Mouse (Mus musculus) intestine, embryonic 16.5 days (tissue): ENCODE data around the gene Map3k5. TPM values are rescaled to one million over a fixed set of nuclear protein-coding genes. Genes with fewer than 3 reads are reported as not detected.

Source experiments
- ATAC-seq: fragments of 200-750 bp; cut with Nextera tagmentation; 2 replicates; pipeline ENCODE4 v1.8.0; 2017; ENCODE audit warnings: moderate TSS enrichment, moderate library complexity
- H3K27ac ChIP-seq: fragments of 300-500 bp; sonication (generic); 2 replicates; pipeline ENCODE4 v1.5.1; 2014; ENCODE audit warnings: mild to moderate bottlenecking, low read length
- H3K27me3 ChIP-seq: fragments of 300-500 bp; sonication (generic); replicated peaks from 2 replicates; pipeline ENCODE4 v1.6.1; 2014; ENCODE audit warnings: low read length, control low read depth, mixed read lengths; ENCODE audit not compliant: control insufficient read depth, insufficient read depth
- H3K36me3 ChIP-seq: fragments of 300-500 bp; sonication (generic); 2 replicates; pipeline ENCODE4 v1.6.1; 2014; ENCODE audit warnings: low read length, control low read depth; ENCODE audit not compliant: control insufficient read depth, insufficient read depth
- H3K4me1 ChIP-seq: fragments of 300-500 bp; sonication (generic); 2 replicates; pipeline ENCODE4 v1.6.1; 2014; ENCODE audit warnings: low read length, control low read depth, mixed read lengths; ENCODE audit not compliant: control insufficient read depth, insufficient read depth
- H3K4me2 ChIP-seq: fragments of 300-500 bp; sonication (generic); 2 replicates; pipeline ENCODE4 v1.6.1; 2014; ENCODE audit warnings: low read depth, low read length, control low read depth
- H3K4me3 ChIP-seq: fragments of 300-500 bp; sonication (generic); 2 replicates; pipeline ENCODE4 v1.5.1; 2014; ENCODE audit warnings: mild to moderate bottlenecking, low read length
- H3K9ac ChIP-seq: fragments of 300-500 bp; sonication (generic); 2 replicates; pipeline ENCODE4 v1.6.1; 2014; ENCODE audit warnings: low read depth, low read length
- H3K9me3 ChIP-seq: fragments of 300-500 bp; sonication (generic); 2 replicates; pipeline ENCODE4 v1.6.1; 2016; ENCODE audit warnings: low read length, control low read depth; ENCODE audit not compliant: control insufficient read depth
- WGBS: fragments of 180-500 bp; shearing (Covaris S2); extraction: QIAGEN DNeasy Blood & Tissue Kit; methylation state at CpG from one replicate; pipeline ENCODE4 v1.1.7; 2014; 5-methylcytosine and 5-hydroxymethylcytosine counted together
- polyA plus RNA-seq: library from polyadenylated mRNA; unstranded; fragments of >200 nt; fragmentation: Nextera tagmentation; extraction: Ambion mirVana; gene quantifications from 2 replicates; pipeline ENCODE4 v1.2.1, GENCODE M21; 2015

The Map3k5 gene
- polyA plus RNA-seq, 1 experiment from 2014 or later = 1.4 TPM

DNA sequence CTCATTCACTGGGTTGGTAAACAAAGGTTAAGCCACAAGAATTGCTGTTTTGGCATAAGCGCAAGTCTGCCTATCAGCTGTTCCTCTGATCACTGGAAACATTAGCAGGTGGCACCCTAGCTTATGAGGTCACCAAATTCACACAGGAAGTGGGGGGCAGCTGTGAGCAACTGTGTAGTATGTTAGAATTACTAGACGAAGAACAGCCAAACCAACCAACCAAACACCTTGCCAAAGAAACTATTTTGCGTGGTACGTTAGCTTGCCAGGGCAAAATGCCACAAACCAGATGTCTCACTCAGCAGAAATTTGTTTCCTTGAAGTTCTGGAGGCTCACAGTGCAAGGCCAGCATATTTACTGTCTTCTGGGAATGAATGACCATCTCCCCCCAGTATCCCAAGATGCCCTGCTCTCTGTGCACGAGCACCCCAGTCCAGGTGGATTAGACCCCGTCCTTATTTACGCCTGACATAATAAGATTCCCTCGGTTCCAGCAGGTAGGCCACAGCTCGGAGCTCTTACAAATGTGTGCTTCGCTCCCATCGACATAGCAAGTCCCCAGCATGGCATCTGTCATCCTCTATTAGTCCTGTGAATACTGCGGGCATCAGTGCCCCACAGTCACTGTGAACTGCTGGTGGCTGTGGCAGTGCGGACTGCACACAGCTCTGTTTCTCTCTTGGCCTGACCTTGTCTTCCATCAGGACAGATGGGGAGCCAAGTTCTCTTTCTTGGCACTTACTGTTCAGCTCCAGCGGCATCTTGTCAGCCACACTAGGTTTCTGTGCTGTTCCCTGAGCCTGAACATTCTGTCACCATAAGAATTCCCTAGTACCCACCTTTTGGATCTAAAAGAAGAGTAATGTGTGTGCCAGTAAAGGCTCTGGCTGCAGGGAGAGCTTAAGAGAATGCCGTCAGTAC lies 185.5 kb downstream of the Map3k5 start:
- no peak for ATAC-seq
- H3K36me3 ChIP-seq = no peaks in the 10 kb centered on the region
- no peak overlapping the region for H3K27ac ChIP-seq
- H3K9me3 ChIP-seq = no peaks in the 10 kb centered on the region
- WGBS = 91% methylated on average over 15 of the region's 15 CpGs
- H3K27me3 ChIP-seq = no peaks in the 10 kb centered on the region
- H3K4me2 ChIP-seq = no peak overlapping the region
- peaks cover 4% of the 10 kb centered on the region; the same call in 1 of the 2 replicates for H3K4me1 ChIP-seq
- H3K4me3 ChIP-seq = no peak overlapping the region
- H3K9ac ChIP-seq = no peak overlapping the region

DNA sequence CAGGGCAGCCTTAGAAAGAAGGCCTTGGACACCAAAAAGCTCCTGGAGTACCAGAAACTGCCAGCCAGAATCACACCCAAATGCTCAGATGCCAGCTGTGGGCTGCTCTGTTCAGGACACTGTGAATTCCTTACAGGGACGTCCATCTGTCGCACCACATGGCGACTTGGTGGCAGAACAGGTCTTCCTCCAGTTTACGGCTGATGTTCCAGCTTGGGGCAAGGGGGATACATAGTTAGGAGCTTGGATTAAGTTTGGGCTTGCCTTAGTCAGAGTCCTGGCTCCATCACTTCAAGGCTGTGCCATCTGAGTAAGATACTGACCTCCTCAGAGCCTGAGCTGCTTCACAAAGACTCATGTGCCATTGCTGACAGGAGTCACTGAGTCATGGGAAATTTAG lies 187.7 kb downstream of the Map3k5 start:
- H3K9ac ChIP-seq = no peak overlapping the region
- H3K27ac ChIP-seq = no peak overlapping the region
- WGBS = 89% methylated on average over 4 of the region's 4 CpGs
- peaks cover 4% of the 10 kb centered on the region; the same call in 1 of the 2 replicates for H3K4me1 ChIP-seq
- H3K36me3 ChIP-seq = no peaks in the 10 kb centered on the region
- H3K9me3 ChIP-seq = no peaks in the 10 kb centered on the region
- H3K4me3 ChIP-seq = no peak overlapping the region
- ATAC-seq = no peak
- H3K4me2 ChIP-seq = no peak overlapping the region
- no peaks in the 10 kb centered on the region for H3K27me3 ChIP-seq

DNA sequence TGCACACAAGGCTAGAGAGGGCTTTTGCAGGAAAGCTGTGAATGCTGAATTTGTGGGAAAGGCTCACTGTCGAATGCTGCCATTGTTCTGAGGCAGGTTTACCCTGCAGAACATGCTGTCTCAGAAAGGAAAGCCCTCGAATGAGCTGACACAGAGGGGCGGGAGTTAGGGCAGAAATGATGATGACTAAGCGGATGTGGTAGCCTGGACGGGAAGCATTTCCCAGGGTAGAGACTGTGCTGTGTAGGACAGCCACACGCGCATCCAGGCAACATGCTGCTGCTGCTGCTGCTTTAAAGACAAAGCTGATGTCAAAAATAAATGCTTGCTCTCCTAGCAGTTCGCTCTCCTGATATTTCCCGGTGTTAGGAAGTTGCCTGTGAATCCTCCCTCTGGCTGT lies 189.1 kb downstream of the Map3k5 start:
- 44% methylated on average over 9 of the region's 9 CpGs for WGBS
- H3K4me1 ChIP-seq = peaks cover 4% of the 10 kb centered on the region; the same call in 1 of the 2 replicates
- H3K9me3 ChIP-seq = no peaks in the 10 kb centered on the region
- no peaks in the 10 kb centered on the region for H3K27me3 ChIP-seq
- no peak overlapping the region for H3K9ac ChIP-seq
- no peaks in the 10 kb centered on the region for H3K36me3 ChIP-seq
- peak; percentile 32; the same call in 1 of the 2 replicates for ATAC-seq
- H3K4me3 ChIP-seq = no peak overlapping the region
- no peak overlapping the region for H3K4me2 ChIP-seq
- H3K27ac ChIP-seq = no peak overlapping the region

DNA sequence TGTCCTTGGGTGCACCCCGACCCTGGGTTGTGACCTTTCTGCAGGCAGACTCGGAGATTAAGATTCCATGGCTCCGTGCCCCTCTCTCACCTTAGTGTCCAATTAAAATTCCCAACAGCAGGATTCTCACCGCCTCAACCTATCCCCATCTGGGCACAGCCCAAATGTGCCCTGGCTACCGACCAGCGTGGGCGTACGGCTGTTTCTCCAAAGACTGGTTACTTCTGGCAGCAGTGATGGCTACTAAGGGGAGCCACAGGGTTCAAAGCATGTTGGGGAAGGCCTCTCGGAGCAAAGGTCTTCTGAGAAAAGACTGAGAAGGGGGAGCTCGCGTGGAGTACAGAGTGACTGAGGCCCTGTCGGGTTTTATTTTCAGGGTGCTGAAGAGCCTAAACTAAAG lies 190.3 kb downstream of the Map3k5 start:
- no peak overlapping the region for H3K4me3 ChIP-seq
- no peak overlapping the region for H3K9ac ChIP-seq
- no peaks in the 10 kb centered on the region for H3K36me3 ChIP-seq
- no peak overlapping the region for H3K4me2 ChIP-seq
- no peaks in the 10 kb centered on the region for H3K27me3 ChIP-seq
- no peak for ATAC-seq
- H3K27ac ChIP-seq = no peak overlapping the region
- WGBS = 87% methylated on average over 12 of the region's 12 CpGs
- H3K4me1 ChIP-seq = peaks cover 4% of the 10 kb centered on the region; the same call in 1 of the 2 replicates
- H3K9me3 ChIP-seq = no peaks in the 10 kb centered on the region

DNA sequence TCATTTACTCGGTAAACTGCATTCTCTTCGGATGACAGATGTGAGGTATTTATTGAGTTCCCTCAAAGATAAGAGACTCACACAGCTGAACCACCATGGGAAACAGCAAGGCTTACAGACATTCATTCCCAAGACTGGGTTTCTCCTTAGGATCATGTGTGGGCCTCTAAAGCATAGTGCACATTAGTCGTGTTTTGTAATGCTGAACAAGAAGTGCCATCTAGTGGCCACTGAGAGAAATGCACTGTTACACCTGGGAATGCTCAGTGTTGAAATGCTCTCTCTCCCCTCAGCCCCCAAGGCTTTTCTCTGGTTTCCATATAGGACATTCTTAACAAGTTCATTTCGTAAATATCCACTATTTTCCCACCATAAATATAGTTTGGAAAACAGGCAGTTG lies 191.0 kb downstream of the Map3k5 start:
- Histone ChIP-seq H3K27ac (no peak overlapping the region), H3K9me3 (no peaks in the 10 kb centered on the region), H3K4me2 (no peak overlapping the region), H3K36me3 (no peaks in the 10 kb centered on the region), H3K9ac (no peak overlapping the region), H3K4me3 (no peak overlapping the region), H3K4me1 (peaks cover 4% of the 10 kb centered on the region; the same call in 1 of the 2 replicates), H3K27me3 (no peaks in the 10 kb centered on the region)
- ATAC-seq = peak; percentile 53
- 40% methylated on average over 4 of the region's 4 CpGs for WGBS

DNA sequence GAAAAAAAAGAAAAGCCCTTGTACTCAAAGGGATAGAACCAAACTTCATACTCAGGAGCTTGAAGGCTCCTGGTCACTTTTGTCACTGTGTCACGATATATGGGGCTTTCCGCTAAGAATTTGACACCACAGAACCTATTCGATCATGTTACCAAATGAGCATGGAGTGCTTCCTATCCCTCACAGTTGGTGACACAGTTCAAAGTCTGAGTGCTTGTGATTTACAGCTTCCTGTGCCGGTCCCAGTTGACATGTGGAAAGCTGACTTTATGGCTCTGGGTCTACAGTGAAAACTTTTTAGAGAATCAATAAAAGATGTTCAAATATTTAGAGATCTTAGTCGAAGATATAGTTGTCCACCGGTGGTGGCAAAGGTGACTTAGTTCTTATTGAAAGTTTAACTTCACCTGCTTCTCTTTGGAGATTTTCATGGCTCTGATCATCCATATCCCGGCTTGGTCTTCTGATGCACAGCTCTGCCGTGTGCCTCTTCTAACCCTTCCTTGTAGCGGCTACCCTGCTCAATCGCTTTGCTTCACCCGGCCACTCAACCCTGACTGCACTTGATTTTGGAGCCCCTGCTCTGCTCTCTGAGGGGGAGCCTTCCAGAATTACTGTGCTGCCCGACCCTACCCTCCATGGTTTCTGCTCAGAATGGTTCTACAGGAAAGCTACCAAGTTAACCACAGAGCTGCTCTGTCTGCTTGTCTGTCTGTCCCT lies 198.8 kb downstream of the Map3k5 start:
- no peaks in the 10 kb centered on the region for H3K27me3 ChIP-seq
- 66% methylated on average over 12 of the region's 12 CpGs for WGBS
- no peaks in the 10 kb centered on the region for H3K4me1 ChIP-seq
- no peak overlapping the region for H3K4me3 ChIP-seq
- H3K9ac ChIP-seq = no peak overlapping the region
- H3K4me2 ChIP-seq = no peak overlapping the region
- no peaks in the 10 kb centered on the region for H3K36me3 ChIP-seq
- H3K27ac ChIP-seq = no peak overlapping the region
- peak; percentile 84 for ATAC-seq
- H3K9me3 ChIP-seq = no peaks in the 10 kb centered on the region

DNA sequence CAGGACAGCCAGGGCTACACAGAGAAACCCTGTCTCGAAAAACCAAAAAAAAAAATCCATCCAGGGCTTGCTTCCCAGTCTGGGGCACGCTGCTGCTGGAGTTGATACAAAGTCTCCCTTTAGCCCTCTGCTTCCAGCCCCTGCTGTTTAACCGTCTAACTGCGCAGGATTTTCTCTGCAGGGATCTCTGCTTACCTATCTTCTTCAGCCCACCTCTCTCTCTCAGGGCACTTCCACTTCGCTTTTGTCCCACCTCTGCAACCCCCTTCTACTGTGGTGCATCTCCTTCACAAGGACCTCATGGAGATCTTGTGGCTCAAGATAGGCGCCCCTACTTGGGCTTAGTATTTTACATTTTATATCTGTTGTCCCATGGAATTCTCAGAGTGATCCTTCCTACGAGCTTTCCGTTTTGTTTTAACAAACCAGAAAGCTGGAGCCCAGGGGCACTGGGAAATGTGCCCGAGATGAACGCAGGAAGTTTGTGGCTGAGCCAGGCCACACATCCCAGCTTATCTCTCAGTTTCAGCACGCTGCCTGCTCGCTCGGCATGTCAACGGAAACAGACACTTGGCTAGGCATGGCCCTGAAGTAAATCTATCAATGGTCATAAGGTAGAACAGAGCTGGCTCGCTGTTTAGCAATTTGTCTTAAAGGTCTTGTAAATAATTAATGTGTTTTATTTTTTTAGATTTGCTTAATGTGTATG lies 201.2 kb downstream of the Map3k5 start:
- no peak overlapping the region for H3K4me2 ChIP-seq
- H3K4me1 ChIP-seq = no peaks in the 10 kb centered on the region

DNA sequence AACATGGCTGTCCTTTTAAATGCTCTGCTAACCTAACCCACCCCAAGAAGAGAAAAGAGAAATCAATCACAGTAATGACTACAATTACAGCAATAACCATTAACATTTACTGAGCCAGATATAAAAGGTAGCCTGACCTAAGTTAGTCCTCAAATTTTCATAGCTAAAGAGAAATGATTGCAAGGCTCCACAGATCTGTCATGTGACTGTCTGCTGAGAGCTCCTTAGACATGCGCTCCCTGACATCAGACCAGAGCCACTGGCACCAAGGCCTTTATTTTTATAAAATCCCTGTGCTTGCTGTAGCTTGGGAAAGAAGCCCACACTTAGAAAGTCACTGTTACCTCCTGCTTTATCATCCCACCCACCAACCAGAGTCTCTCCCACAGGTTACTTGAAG lies 202.2 kb downstream of the Map3k5 start:
- Histone ChIP-seq H3K9ac (no peak overlapping the region), H3K36me3 (peaks cover 3% of the 10 kb centered on the region; the same call in 1 of the 2 replicates), H3K27me3 (no peaks in the 10 kb centered on the region), H3K9me3 (no peaks in the 10 kb centered on the region), H3K27ac (no peak overlapping the region), H3K4me3 (no peak overlapping the region), H3K4me2 (no peak overlapping the region), H3K4me1 (no peaks in the 10 kb centered on the region)
- WGBS = 79% methylated on average over 1 of the region's 1 CpGs
- no peak for ATAC-seq

More for the DNA sequence above, 201.2 kb downstream of the Map3k5 start:
- no peak for ATAC-seq
- H3K9me3 ChIP-seq = no peaks in the 10 kb centered on the region
- no peak overlapping the region for H3K27ac ChIP-seq
- 69% methylated on average over 15 of the region's 15 CpGs for WGBS
- no peaks in the 10 kb centered on the region for H3K27me3 ChIP-seq
- no peak overlapping the region for H3K9ac ChIP-seq
- H3K36me3 ChIP-seq = peaks cover 3% of the 10 kb centered on the region; the same call in 1 of the 2 replicates
- no peak overlapping the region for H3K4me3 ChIP-seq

DNA sequence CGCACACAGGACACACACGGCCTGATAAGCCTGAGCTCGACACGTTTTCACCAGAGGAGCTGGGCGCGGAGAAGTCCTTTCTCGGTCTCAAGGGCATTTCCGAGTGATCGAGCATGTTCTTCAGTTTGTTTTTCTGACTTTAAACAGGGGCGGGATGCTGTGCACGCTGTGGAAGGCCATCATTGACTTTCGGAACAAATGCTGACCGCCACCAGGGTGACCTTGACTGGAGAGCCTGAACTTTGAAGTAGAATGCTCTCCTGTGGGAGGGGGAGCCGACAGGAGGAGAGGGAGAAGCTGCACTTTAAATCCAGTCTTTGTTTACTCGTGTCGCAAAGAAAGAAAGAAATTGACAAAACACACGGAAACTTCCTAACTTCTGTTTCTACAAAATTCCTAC lies 207.1 kb downstream of the Map3k5 start:
- no peak overlapping the region for H3K4me3 ChIP-seq
- no peak overlapping the region for H3K27ac ChIP-seq
- H3K27me3 ChIP-seq = no peaks in the 10 kb centered on the region
- 53% methylated on average over 17 of the region's 17 CpGs for WGBS
- ATAC-seq = no peak
- no peaks in the 10 kb centered on the region for H3K4me1 ChIP-seq
- no peak overlapping the region for H3K9ac ChIP-seq
- H3K36me3 ChIP-seq = peaks cover 3% of the 10 kb centered on the region; the same call in 1 of the 2 replicates
- no peaks in the 10 kb centered on the region for H3K9me3 ChIP-seq
- no peak overlapping the region for H3K4me2 ChIP-seq
